Comparison of ENCODE assay signal across 8 mouse cellular contexts in the genomic region with DNA sequence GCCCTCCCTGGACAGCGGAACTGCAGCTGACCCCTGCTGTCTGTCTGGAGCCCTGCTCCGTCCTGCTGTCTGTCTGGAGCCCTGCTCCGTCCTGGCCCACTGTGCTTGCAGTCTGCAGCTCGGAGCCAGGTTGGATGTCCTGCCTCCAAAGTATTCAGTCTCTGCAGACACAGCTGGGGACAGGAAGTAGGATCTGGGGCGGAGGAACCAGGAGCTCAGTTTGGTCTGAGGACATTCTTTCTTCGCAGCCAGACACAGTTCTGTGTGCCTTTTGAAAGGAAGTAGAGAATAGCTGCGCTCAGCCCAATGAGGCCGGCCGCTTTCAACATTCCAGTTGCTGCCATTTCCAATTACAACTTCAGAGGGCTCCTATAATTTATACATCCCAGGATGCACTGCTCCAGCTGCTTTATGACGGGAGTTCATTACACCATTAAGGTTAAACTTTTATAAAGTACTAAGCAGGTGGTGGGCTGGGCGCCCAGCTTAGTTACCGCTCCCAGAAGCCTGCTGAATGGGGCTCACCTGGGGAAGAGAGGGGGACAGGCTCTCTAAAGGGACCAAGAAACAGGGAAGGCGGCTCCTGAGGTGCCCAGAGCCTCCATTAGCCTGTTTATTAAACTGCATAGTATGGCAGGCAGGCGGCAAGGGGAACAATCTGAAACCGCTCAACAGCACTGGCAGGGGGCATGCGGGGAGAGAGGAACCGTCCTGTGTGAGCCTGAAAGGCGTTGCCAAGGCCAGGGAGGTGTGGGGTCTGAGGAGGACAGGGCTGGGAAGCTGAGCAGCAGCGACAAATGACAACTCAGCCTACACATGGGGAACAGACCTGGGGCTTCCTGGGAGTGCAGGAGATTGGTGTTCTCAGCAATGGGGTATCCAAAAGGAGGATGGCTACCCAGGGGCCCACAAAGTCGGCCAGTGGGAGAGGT. TPM values are rescaled to one million over a fixed set of nuclear protein-coding genes. Genes with fewer than 3 reads are reported as not detected.
DNase-seq lines count a peak whose midpoint lies in the region; ATAC-seq and TF ChIP-seq lines count a peak whose summit lies in the region.

No protein-coding gene starts in this region.

- H3K4me3 ChIP-seq in liver, adult 2 months (ENCODE audit: insufficient read depth, low read depth, low read length) = no peak overlapping the region
- H3K4me3 ChIP-seq in forebrain, embryonic 14.5 days (ENCODE audit: low read depth, low read length) = no peak overlapping the region
- no peak overlapping the region for H3K4me3 ChIP-seq in hindbrain, embryonic 12.5 days
- peak overlapping the region; percentile 29; the same call in 1 of the 2 replicates for H3K4me3 ChIP-seq in limb, embryonic 10.5 days
- H3K4me3 ChIP-seq in neural tube, embryonic 12.5 days = no peak overlapping the region

- peak; percentile 53 for ATAC-seq in forebrain, embryonic 14.5 days
- ATAC-seq in hindbrain, embryonic 12.5 days (ENCODE audit: low FRiP score) = 0 out of 2 replicates have a peak, but pooled peaks have one; percentile 18
- ATAC-seq in neural tube, embryonic 12.5 days (ENCODE audit: low FRiP score, low read depth) = no peak
- no peak for ATAC-seq in megakaryocyte, adult 5-6 weeks (ENCODE audit: poor library complexity, severe bottlenecking)

- 74% methylated on average over 20 of the region's 20 CpGs for WGBS in liver, adult 2 months
- WGBS in forebrain, embryonic 14.5 days = 20% methylated on average over 20 of the region's 20 CpGs
- WGBS in hindbrain, embryonic 12.5 days = 37% methylated on average over 20 of the region's 20 CpGs
- 38% methylated on average over 20 of the region's 20 CpGs for WGBS in limb, embryonic 10.5 days
- 26% methylated on average over 20 of the region's 20 CpGs for WGBS in neural tube, embryonic 12.5 days

- no peaks in the 10 kb centered on the region for H3K9me3 ChIP-seq in forebrain, embryonic 14.5 days (replicated peaks; ENCODE audit: control insufficient read depth, low read length)
- H3K9me3 ChIP-seq in hindbrain, embryonic 12.5 days (replicated peaks) = no peaks in the 10 kb centered on the region
- H3K9me3 ChIP-seq in limb, embryonic 10.5 days (replicated peaks) = no peaks in the 10 kb centered on the region
- H3K9me3 ChIP-seq in neural tube, embryonic 12.5 days = no peaks in the 10 kb centered on the region

- peak overlapping the region; percentile 27 for H3K4me2 ChIP-seq in forebrain, embryonic 14.5 days (ENCODE audit: low read length)
- peak overlapping the region; percentile 24 for H3K4me2 ChIP-seq in hindbrain, embryonic 12.5 days (replicated peaks)
- H3K4me2 ChIP-seq in neural tube, embryonic 12.5 days (replicated peaks) = peak overlapping the region; percentile 27

- H3K79me2 ChIP-seq in liver, adult 2 months (ENCODE audit: control insufficient read depth, insufficient read depth, low read length) = no peaks in the 10 kb centered on the region

- H3K36me3 ChIP-seq in liver, adult 2 months (ENCODE audit: control insufficient read depth, insufficient read depth, low read length) = no peaks in the 10 kb centered on the region
- H3K36me3 ChIP-seq in forebrain, embryonic 14.5 days (ENCODE audit: control insufficient read depth, insufficient read depth, low read length) = no peaks in the 10 kb centered on the region
- no peaks in the 10 kb centered on the region for H3K36me3 ChIP-seq in hindbrain, embryonic 12.5 days
- no peaks in the 10 kb centered on the region for H3K36me3 ChIP-seq in limb, embryonic 10.5 days
- H3K36me3 ChIP-seq in neural tube, embryonic 12.5 days = no peaks in the 10 kb centered on the region

- no peaks in the 10 kb centered on the region for H3K27me3 ChIP-seq in liver, adult 2 months (ENCODE audit: control insufficient read depth, insufficient read depth, low read length)
- H3K27me3 ChIP-seq in forebrain, embryonic 14.5 days (replicated peaks; ENCODE audit: control insufficient read depth, insufficient read depth, low read length) = no peaks in the 10 kb centered on the region
- H3K27me3 ChIP-seq in hindbrain, embryonic 12.5 days = peaks cover 37% of the 10 kb centered on the region
- no peaks in the 10 kb centered on the region; the same call in 1 of the 2 replicates for H3K27me3 ChIP-seq in limb, embryonic 10.5 days (ENCODE audit: low read depth, poor library complexity, severe bottlenecking)
- peaks cover 48% of the 10 kb centered on the region for H3K27me3 ChIP-seq in neural tube, embryonic 12.5 days (replicated peaks)

- 0 out of 2 replicates have a peak overlapping the region, but pooled peaks have one; percentile 18 for H3K9ac ChIP-seq in liver, adult 2 months (ENCODE audit: low read depth, low read length)
- peak overlapping the region; percentile 49; the same call in 1 of the 2 replicates for H3K9ac ChIP-seq in forebrain, embryonic 14.5 days (ENCODE audit: low read length)
- 0 out of 2 replicates have a peak overlapping the region, but pooled peaks have one; percentile 27 for H3K9ac ChIP-seq in hindbrain, embryonic 12.5 days
- no peak overlapping the region for H3K9ac ChIP-seq in neural tube, embryonic 12.5 days

- peak overlapping the region; percentile 55 for H3K27ac ChIP-seq in liver, adult 2 months (replicated peaks; ENCODE audit: insufficient read depth, low read depth, low read length)
- H3K27ac ChIP-seq in forebrain, embryonic 14.5 days (ENCODE audit: low read depth, low read length) = peak overlapping the region; percentile 74
- H3K27ac ChIP-seq in hindbrain, embryonic 12.5 days = peak overlapping the region; percentile 72
- H3K27ac ChIP-seq in limb, embryonic 10.5 days = peak overlapping the region; percentile 81
- no peak overlapping the region for H3K27ac ChIP-seq in neural tube, embryonic 12.5 days

- H3K4me1 ChIP-seq in liver, adult 2 months (ENCODE audit: control insufficient read depth, insufficient read depth, low read length) = no peaks in the 10 kb centered on the region
- peaks cover 23% of the 10 kb centered on the region for H3K4me1 ChIP-seq in forebrain, embryonic 14.5 days (ENCODE audit: control insufficient read depth, insufficient read depth, low read length)
- peaks cover 41% of the 10 kb centered on the region for H3K4me1 ChIP-seq in hindbrain, embryonic 12.5 days
- peaks cover 84% of the 10 kb centered on the region for H3K4me1 ChIP-seq in limb, embryonic 10.5 days
- peaks cover 33% of the 10 kb centered on the region for H3K4me1 ChIP-seq in neural tube, embryonic 12.5 days

- no peak for TF ChIP-seq POLR2A in liver, adult 2 months (IDR thresholded peaks at IDR 0.05; ENCODE audit: extremely low read depth, insufficient read depth, low read length)

- TF ChIP-seq CTCF in liver, adult 2 months (IDR thresholded peaks at IDR 0.05; ENCODE audit: low read depth, low read length) = 0 out of 2 replicates have a peak, but pooled peaks have one; percentile 10

- DNase-seq in liver, adult 2 months (ENCODE audit: extremely low read depth, low read depth, low spot score) = peak; percentile 43
- DNase-seq in liver = no peak
- DNase-seq in forebrain, embryonic 14.5 days (ENCODE audit: low spot score) = peak; percentile 51
- peak; percentile 57 for DNase-seq in limb, embryonic 10.5 days (ENCODE audit: low spot score)
- DNase-seq in adrenal gland, postnatal 4 days (ENCODE audit: low spot score in 2 of 2) = no peak

RNA-seq across cellular contexts. Expression of a gene that starts 9.8 kb away (rescaled TPM):
- 0.18 and 0.40 TPM in 2 replicates for total RNA-seq in liver, adult 2 months (2014; rRNA removed)
- polyA plus RNA-seq in liver, adult 2 months (2012; rRNA removed) = 0.63 and 0.93 TPM in 2 replicates
- polyA plus RNA-seq in forebrain, embryonic 14.5 days (2014; fragmentation: Nextera tagmentation; extraction: Ambion mirVana) = 3.6 and 5.8 TPM in 2 replicates
- polyA plus RNA-seq in hindbrain, embryonic 12.5 days (2016; fragmentation: Nextera tagmentation; extraction: Ambion mirVana) = 4.9 and 5.1 TPM in 2 replicates
- polyA plus RNA-seq in limb, embryonic 10.5 days (2016; fragmentation: Nextera tagmentation; extraction: Ambion mirVana) = 1.8 and 2.2 TPM in 2 replicates
- 4.9 and 5.0 TPM in 2 replicates for polyA plus RNA-seq in neural tube, embryonic 12.5 days (2016; fragmentation: Nextera tagmentation; extraction: Ambion mirVana)
- total RNA-seq in megakaryocyte, adult 5-6 weeks (2015) = not detected in 2 replicates
- not detected in 2 replicates for total RNA-seq in megakaryocyte, adult 5-6 weeks (2017)
- total RNA-seq in adrenal gland, postnatal 4 days (2021) = 1 to 10 TPM; 5.2 to 6.4 TPM

RNA-seq across cellular contexts. Expression of a gene that starts 54.3 kb away (rescaled TPM):
- 3.0 and 5.3 TPM in 2 replicates for total RNA-seq in liver, adult 2 months (2014; rRNA removed)
- polyA plus RNA-seq in liver, adult 2 months (2012; rRNA removed) = 23.4 and 31.4 TPM in 2 replicates
- polyA plus RNA-seq in forebrain, embryonic 14.5 days (2014; fragmentation: Nextera tagmentation; extraction: Ambion mirVana) = 0.20 and 0.40 TPM in 2 replicates
- 1.3 and 1.9 TPM in 2 replicates for polyA plus RNA-seq in hindbrain, embryonic 12.5 days (2016; fragmentation: Nextera tagmentation; extraction: Ambion mirVana)
- 6.8 and 8.4 TPM in 2 replicates for polyA plus RNA-seq in limb, embryonic 10.5 days (2016; fragmentation: Nextera tagmentation; extraction: Ambion mirVana)
- 1.0 and 1.4 TPM in 2 replicates for polyA plus RNA-seq in neural tube, embryonic 12.5 days (2016; fragmentation: Nextera tagmentation; extraction: Ambion mirVana)
- 0.22 and 0.27 TPM in 2 replicates for total RNA-seq in megakaryocyte, adult 5-6 weeks (2015)
- 0.04 TPM in 1 of 2 replicates, not detected in the other for total RNA-seq in megakaryocyte, adult 5-6 weeks (2017)
- 1 to 10 TPM; 6.2 to 9.1 TPM for total RNA-seq in adrenal gland, postnatal 4 days (2021)

Comparison
In these comparisons a context has a peak if more than half of its experiments do, and no peak if none do; other contexts are left out.
1. DNase-seq: peak in liver, adult 2 months (single experiment), forebrain, embryonic 14.5 days (single experiment) and limb, embryonic 10.5 days (single experiment); none in liver (single experiment) and adrenal gland, postnatal 4 days (0 of 2).
2. ATAC-seq: peak in forebrain, embryonic 14.5 days (single experiment) and hindbrain, embryonic 12.5 days (single experiment); none in neural tube, embryonic 12.5 days (single experiment) and megakaryocyte, adult 5-6 weeks (single experiment).
3. Peak in every context shown above with its lines, with median percentiles within 50 percentile points of each other: H3K4me2 ChIP-seq.